Mouse (Mus musculus) layer of hippocampus, adult 2 months (tissue): ENCODE measurements at regions not wholly inside any gene's neighbourhood (a gene's known extent, or its start where the extent isn't known, plus 50 kb on each side); places are given as distances from the start of the nearest gene placed in this dataset.

Source experiments
- DNase-seq, 2 experiments: peaks; one replicate each; pipeline ENCODE4 v3.0.0; 2022; ENCODE audit warnings: low spot score in 2 of 2
- H3K27ac ChIP-seq: fragments of 200-600 bp; 2 replicates; pipeline ENCODE4 v1.8.1; 2022
- H3K4me3 ChIP-seq: fragments of 200-600 bp; 2 replicates; pipeline ENCODE4 v1.8.1; 2022; ENCODE audit warnings: mild to moderate bottlenecking
- CTCF ChIP-seq: fragments of 200-600 bp; conservative IDR thresholded peaks from 2 replicates; pipeline ENCODE4 v1.8.1; 2022; ENCODE audit warnings: antibody characterized with exemption, mild to moderate bottlenecking, moderate library complexity

GRCm38 (mm10) chr4:139907366-139907765, 60.5 kb downstream of the Klhdc7a start:
- H3K27ac ChIP-seq = no peak overlapping the region
- no peak for DNase-seq
- no peak overlapping the region for H3K4me3 ChIP-seq
- no peak for TF ChIP-seq CTCF

GRCm38 (mm10) chr4:139906176-139906575, 61.6 kb downstream of the Klhdc7a start:
- DNase-seq = no peak
- no peak for TF ChIP-seq CTCF
- no peak overlapping the region for H3K4me3 ChIP-seq

GRCm38 (mm10) chr4:139905093-139905783, 62.6 kb downstream of the Klhdc7a start:
- H3K27ac ChIP-seq = no peak overlapping the region
- TF ChIP-seq CTCF = no peak
- DNase-seq = no peak
- H3K4me3 ChIP-seq = no peak overlapping the region

More at GRCm38 (mm10) chr4:139906176-139906575, 61.6 kb downstream of the Klhdc7a start:
- no peak overlapping the region for H3K27ac ChIP-seq

GRCm38 (mm10) chr4:139899960-139900359, 66.6 kb upstream of the Pax7 start:
- DNase-seq = no peak
- no peak overlapping the region for H3K4me3 ChIP-seq
- H3K27ac ChIP-seq = no peak overlapping the region
- no peak for TF ChIP-seq CTCF

- no peak overlapping the region for H3K27ac ChIP-seq
- DNase-seq = peak; percentile 13 to 23
- no peak overlapping the region for H3K4me3 ChIP-seq
- no peak for TF ChIP-seq CTCF
These were observed 66.1 kb upstream of the Pax7 start for GRCm38 (mm10) chr4:139899410-139899809.

- Histone ChIP-seq H3K27ac (no peak overlapping the region), H3K4me3 (no peak overlapping the region)
- DNase-seq = no peak
- TF ChIP-seq CTCF = no peak
These were observed 59.4 kb upstream of the Pax7 start for GRCm38 (mm10) chr4:139892678-139893077.

- no peak overlapping the region for H3K27ac ChIP-seq
- DNase-seq = peak in 1 of 2 experiments; percentile 13
- TF ChIP-seq CTCF = no peak
- no peak overlapping the region for H3K4me3 ChIP-seq
These were observed 55.7 kb upstream of the Pax7 start for GRCm38 (mm10) chr4:139889013-139889412.
